Mouse (Mus musculus): ENCODE measurements around the gene Myh7.
"Not testable (repeated sequence)": the region's sequence is repeated elsewhere in the genome, so short reads cannot be mapped to it uniquely, and the experiment has no call there.

Myh7 gene

DNA sequence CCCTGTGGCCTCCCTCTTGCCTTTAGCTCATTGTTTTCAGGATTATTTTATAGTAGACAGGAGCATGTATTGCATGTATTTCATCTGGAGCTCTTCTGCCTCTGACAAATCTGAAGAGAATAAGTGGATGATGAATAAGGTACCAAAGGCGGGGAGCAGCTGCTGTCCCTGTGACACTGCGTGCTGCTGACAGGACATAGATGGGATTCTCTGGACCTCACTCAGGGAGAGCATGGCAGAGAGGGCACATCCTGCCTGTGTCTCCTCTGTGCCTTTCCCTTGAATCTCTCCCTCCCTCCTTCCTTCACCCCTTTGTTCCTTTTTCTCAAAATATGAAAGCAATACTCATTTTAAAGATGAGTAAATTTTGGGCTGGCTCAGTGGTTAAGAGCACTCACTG lies 11.1 kb upstream of the Myh7 start:
- DNase-seq (ENCODE audit: extremely low read depth, insufficient read length, low spot score), result no peak

DNA sequence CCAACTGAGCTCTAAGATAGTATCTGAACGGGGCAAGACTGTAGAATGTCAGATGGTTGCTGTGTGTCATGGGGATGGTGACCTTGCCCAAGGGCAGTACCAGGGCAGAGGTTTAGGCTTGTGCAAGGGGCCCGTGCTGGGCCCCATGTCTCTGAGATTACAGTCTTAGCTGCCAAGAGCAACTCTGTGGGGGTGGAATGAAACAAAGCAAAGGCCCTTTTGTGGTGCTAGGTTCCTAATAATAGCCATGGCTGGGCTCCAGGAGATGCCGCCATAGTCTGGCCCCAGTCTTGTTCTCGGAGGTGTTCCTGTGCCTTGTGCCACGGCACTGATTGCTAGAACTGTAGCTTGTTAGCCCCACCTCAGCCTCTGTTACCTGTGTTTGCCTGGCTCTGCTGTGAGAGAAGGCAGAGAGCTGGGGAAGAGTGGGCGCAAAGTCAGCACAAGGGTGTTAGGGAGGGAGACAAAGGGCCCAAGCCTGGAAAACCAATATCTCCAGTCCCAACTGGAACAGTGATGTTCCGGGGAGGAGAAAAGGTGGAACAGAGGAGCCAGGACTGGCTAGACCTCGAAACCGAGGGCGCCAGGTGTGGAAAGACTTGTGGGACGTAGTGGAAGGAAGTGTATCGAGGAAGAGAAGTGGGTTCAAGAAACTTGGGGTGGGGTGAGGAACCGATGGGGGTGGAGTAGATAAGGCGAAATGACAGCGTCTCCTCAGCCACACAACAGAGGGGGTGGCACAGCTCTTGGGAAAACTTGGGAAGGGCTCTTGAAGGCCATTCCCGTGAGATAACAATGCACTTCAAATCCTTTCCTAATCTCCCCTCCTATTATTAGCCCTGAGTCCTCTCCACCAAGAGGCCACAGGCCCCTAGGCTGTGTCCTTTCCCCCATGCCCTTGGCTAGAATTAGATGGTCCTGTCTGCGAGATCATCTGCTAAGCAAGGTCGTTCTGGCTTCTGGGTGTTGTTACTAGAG lies 9.7 kb upstream of the Myh7 start:
- no peak for DNase-seq (ENCODE audit: extremely low read depth, insufficient read length, low spot score)

DNA sequence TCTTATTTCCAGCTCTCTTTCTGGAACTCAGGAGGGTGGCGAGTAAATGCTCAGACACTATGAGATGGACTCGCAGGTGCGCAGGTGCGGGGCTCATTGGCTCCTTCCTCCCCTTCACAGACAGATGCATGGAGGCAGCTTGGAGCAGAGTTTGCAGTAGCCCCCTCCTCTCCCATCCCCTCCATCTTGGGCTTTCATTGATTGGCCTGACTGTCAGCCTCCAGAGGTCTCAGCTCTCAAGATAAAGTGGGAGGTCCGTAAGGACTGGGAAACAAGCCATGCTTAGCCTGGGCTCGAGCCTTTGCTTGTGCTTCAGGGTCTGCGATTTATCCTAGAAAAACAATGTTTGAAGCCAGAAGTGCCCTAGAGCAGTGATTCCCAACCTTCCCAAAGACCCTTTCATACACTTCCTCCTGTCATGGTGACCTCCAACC lies 8.3 kb upstream of the Myh7 start:
- DNase-seq (ENCODE audit: extremely low read depth, insufficient read length, low spot score), result no peak

DNA sequence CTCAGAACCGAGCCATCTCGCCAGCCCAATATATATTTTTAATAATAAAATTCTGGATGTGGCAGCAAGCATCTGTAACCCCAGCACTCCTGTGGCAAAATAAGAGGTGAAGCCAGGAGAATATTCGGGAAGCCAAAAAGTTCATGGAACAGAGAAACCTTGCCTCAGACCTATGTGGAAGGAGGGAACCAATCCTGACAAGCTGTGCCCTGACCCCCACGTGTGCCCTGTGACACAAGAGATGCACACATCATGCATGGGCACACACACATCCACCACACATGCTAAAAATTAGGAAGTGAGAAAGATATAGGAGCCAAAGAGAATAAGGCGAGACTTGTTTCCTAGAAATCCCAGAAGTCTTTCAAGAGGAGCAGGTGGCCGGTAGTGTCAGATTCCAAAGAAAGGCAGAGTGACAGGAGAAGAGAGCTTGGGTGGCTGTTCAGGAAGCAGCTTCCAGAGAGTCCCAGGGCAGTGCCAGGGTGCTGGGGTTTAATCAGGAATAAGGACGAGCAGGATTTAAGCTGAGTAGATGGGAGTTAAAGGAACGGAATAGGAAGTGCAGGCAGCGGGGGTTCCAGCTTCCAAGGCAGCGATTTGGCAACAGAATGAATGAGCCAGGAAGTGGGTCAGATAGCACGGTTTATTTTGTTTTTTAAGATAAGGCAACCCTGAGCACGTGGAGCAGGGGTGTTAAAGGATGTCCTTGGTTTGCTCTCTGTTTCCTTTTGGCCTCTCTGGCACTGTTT lies 7.7 kb upstream of the Myh7 start:
- DNase-seq (ENCODE audit: extremely low read depth, insufficient read length, low spot score), result no peak

DNA sequence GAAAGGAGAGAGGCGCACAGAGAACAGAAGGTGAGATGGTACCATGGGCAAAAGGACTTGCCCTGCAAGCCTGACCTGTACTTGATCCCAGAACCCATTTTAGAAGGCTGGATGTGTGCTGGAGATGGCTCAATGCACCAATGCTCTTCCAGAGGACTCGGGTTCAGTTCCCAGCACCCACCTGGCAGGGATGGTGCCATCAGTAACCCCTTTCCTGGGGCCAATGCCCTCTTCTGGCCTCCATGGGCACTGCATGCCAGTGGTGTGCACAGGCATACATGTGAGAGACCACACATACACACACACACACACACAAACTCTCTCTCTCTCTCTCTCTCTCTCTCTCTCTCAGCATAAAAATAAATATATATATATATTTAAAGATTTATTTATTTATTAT lies 7.0 kb upstream of the Myh7 start:
- DNase-seq (ENCODE audit: extremely low read depth, insufficient read length, low spot score), result no peak

DNA sequence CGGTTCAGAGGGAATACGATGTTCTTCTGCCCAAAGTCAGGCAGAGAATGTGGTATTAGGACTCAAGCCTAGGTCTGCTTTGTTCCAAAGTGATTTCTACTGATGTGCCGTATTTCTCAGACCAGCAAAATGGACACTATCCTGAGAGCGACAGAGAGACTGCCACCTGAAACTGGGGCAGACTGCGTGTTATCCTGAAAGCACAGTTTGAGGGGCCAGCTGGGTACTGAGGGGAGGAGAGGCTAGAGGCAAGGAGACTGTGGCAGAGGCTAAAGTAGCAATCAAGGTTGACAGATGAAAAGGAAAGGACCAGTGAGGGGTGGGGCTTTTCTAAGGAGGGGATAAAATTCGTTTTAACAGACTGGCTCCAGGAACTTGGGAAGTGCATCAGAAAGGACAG lies 6.4 kb upstream of the Myh7 start:
- no peak for DNase-seq (ENCODE audit: extremely low read depth, insufficient read length, low spot score)

DNA sequence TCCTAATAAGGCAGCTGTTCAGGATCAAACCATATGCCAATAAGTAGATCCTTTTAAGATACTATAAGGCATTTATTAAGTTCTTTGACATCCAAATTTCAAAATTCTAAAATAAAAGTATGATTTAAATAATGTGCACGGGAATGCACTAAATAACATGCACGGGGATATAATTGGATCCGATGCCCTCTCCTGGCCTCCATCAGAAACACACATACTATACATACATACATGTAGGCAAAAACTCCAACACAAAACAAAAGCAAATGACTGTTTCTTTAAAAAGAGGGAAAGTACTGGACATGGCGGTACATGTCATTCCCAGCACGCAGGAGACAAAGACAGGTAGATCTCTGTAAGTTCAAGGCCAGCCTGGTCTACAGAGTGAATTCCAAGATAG lies 5.4 kb upstream of the Myh7 start:
- not testable (repeated sequence) for DNase-seq (ENCODE audit: extremely low read depth, insufficient read length, low spot score)

DNA sequence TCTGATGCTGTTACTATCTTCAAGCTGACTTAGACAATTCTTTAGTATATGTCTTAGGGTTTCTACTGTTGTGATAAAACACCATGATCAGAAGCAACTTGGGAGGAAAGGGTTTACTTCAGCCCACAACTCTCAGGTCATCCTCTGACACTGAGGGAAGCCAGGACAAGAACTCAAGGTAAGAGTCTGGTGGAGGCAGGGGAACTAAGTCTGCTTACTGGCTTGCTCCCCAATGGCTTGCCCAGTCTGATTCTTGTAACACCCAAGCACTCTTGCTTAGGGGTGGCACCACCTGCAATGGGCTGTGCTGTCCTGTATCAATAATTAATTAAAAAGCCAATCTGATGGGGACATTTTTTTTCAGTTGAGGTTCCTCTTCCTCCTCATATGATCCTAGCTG lies 4.3 kb upstream of the Myh7 start:
- no peak for DNase-seq (ENCODE audit: extremely low read depth, insufficient read length, low spot score)

DNA sequence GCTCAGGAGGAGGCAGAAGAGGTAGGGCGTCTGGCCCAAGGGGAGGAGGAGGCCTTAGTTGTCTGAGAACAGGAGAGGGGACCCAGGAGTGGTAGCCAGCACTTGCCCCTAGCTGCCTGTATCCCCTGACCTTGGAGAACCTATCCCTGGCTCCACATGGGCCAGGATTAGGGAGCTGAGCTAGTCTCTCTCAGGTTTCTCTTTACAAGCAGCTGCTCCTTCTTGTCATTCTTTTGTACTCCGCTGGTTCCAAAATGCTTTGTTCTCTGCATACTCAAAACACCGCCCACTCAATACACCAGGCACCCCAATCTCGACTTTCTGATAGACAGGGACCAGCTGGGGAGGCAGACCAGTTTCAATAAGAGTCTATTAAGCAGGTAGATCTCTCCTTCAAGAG lies 2.9 kb upstream of the Myh7 start:
- DNase-seq (ENCODE audit: extremely low read depth, insufficient read length, low spot score), result no peak

DNA sequence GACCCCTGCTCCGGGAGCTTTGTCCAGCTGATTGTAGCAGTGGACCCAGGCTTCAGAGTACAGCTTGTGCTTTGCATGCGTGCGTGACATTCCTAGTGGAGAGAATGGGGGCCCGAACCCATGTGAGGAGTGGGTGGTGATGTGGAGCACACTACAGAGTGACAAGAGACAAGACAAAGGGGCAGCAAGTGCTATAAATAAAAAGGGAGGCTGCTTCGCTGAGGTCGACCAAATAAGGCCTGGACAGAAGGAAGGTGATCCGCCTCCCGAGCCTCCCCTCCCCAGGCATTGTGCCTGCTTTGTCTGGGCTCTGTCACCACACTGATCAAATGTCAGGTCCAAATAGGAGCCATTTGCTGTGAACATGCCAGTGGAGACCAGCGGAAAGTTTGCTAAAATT lies 2.4 kb upstream of the Myh7 start:
- DNase-seq (ENCODE audit: extremely low read depth, insufficient read length, low spot score), result no peak

DNA sequence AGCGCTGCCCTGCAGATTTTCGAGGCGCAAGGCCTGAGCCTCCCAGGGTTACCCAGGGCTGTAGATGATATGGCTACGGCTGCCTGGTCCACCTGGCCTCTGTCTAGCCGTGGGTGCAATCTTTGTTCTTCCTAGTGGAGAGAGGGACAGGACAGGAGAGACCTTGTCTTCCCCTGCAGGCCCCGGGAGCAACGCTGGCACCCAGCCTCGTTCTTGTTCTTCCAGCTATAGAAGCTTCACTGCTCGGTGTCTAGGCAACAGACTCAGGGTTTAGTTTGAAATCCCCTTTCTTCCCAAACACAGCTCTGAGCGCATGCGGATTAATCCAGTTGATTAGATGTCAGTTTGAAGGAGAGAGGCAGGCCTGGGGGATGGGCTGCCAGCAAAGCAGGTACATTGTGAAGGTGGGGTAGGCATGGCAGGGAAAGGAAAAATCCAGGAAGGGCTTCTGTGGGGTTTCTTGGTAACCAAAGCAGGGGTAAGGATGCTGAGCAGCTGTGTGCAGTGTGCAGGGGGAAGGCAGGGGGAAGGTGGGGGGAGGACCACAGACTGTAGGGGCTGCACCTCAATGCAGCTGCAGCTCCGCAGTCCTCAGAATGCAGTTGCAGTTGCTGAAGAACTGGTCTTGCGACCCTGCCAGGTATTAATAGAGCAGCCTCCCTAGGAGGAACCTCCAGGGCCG lies 1.2 kb upstream of the Myh7 start:
- no peak for DNase-seq (ENCODE audit: extremely low read depth, insufficient read length, low spot score)

DNA sequence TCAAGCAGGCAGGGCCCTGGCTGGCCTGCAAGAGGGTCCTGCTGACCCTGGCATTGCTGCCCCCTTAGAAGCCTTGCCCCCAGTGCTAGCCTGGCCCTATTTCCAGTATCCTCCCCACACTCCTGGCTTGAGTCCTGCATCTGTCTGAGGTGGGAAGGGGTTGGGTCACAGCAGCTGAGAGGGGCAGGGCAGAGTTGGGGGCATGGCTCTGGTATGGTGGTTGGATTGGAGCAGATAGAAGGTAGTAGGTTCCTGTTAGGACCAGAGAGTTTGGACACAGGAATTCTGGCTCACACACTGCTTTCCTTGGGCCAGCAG lies 402 bp upstream of the Myh7 start:
- DNase-seq (ENCODE audit: extremely low read depth, insufficient read length, low spot score), result no peak

DNA sequence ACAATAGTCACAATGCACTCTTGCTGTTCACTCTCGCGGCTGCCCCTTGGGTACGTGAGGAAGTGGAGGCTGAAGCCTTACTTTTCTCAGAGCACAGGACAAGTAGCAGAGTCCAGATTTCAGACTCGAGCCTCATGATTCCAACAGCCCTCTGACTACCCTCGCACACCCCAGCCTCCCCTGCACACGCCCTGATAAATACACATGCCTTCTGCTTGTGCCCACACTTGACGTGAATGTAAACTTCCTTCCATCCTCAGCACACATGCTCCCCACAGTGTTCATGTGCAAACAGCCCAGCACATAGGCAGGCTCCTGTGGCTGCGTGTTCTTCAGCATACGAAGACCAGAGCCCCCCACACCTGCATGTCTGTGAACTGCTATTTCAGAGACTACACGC lies 790 bp downstream of the Myh7 start:
- no peak for DNase-seq (ENCODE audit: extremely low read depth, insufficient read length, low spot score)

DNA sequence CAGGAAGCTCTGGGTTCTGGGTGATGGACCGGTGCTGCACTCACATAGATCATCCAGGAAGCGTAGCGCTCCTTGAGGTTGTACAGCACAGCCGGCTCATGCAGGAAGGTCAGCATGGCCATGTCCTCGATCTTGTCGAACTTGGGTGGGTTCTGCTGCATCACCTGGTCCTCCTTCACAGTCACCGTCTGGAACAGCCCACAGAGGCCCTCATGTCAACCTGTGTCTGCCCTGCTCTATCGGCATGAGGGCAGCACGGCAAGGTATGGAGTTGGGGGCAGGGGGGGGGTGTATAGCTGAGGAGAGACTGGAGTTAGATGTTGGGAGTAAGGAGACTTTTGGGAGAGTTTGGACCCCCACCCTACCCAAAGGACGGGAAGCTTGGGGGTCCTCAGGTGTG lies 2.2 kb downstream of the Myh7 start:
- no peak for DNase-seq (ENCODE audit: extremely low read depth, insufficient read length, low spot score)

DNA sequence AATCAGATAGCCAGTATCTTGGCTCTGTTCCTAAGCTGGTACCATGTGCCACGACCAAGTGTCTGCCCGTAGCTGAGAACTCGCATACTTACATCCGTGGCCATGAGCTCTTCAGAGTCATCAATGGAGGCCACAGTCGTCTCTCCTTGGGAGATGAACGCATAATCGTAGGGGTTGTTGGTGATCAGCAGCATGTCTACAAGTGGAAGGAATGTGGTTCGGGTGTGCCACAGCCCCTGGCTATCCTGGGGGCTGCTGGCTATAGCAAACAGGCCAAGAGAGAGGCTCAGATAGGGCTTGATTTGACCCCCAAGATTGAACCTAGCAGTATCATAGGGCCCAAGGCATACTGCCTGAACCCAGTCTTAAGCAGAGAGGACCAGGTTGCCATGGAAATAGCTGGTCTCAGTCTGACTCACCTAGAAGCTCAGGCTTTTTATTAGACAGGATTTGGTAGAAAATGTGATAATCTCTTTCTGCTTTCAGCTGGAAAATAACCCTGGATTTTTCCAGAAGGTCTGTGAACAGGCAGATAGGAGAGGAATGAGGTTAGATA lies 4.5 kb downstream of the Myh7 start:
- no peak for DNase-seq (ENCODE audit: extremely low read depth, insufficient read length, low spot score)

DNA sequence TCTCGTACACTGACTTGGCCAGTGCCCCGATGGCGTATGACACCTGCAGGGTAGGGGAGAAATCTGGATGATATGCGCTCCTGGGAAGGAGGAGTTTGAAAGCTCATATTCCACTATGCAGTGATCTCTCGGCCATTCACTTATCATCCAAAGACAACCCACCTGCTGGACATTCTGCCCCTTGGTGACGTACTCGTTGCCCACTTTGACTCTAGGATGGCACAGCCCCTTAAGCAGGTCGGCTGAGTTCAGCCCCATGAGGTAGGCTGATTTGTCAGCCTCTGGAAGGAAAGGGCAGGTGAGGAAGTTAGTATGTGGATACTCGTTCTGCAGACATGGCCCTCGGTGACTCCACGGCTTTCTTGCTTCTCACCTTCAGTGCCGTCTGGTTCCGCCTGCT lies 5.5 kb downstream of the Myh7 start:
- no peak for DNase-seq (ENCODE audit: extremely low read depth, insufficient read length, low spot score)

DNA sequence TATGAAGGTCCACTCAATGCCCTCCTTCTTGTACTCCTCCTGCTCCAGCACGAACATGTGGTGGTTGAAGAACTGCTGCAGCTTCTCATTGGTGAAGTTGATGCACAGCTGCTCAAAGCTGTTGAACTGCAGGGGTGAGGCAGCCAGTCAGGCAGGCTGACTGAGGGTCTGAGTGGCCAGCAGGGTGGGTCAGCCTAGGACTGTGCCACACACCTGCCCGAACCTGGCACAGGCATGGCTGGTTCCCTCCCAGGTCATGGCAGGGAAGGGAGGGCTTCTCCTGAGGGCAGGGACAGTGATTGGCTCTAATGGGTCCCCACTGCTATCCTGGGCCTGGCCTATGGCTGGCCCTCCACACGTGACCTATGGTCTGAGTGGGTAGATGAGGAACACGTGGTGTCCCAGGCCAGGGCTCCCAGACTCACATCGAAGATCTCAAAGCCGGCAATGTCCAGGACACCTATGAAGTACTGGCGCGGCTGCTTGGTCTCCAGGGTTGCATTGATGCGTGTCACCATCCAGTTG lies 6.0 kb downstream of the Myh7 start:
- not testable (repeated sequence) for DNase-seq (ENCODE audit: extremely low read depth, insufficient read length, low spot score)

DNA sequence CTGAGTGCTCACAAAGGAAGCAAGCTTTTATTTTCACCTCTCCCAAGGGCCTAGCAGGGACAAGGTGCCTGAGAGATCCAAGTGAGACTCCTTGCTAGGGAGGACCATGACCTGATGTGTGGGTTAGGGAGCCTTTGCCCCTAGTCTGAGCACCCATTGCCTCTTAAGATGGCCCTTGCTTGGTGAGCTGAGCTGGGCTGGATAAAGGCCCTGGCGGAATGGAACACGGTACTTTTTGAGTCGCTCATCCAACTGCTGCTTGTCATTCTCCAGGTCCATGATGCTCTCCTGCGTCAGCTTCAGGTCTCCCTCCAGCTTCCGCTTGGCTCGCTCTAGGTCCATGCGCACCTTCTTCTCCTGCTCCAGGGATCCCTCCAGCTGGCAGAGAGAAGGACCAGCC lies 12.5 kb downstream of the Myh7 start:
- no peak for DNase-seq (ENCODE audit: extremely low read depth, insufficient read length, low spot score)

DNA sequence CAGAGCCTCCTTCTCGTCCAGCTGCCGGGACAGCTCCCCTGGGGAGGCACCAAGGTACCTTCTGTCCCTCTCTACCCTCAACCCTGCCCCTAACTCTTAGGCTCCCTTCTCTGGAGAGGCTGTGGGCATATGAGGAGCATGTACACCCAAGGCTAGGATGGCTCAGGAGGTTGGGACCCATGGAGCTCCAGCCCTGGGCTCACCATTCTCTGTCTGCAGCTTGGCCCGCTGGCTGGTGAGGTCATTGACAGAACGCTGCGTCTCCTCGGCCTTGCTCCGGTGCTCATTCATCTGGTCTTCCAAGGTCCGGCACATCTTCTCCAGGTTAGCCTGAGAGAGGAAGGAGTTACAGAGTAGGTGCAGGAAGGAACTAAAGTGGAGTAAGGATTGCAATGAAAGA lies 15.8 kb downstream of the Myh7 start:
- no peak for DNase-seq (ENCODE audit: extremely low read depth, insufficient read length, low spot score)

DNA sequence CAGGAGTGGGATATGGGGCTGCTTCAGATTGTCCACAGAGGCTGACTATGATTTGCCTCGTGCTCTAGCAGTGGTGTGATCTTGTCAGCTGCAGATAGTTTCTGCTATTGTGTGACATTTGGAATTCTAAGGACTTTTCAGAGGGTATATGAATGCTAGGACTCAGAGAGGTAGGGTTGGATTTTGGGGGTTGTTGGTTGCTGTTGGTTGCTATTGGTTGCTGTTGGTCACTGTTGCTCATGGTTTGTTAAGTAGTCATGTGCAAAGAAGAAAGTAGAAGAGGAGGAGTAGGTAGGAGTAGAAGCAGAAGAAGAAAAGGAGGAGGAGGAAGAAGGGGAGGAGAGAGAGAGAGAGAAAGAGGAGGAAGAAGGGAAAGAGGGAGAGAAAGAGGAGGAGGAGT lies 17.8 kb downstream of the Myh7 start, which contains the start of gene Gm17428:
Gene Gm17428 (plus strand): TSS at position 301 of the 400 bp plus-strand sequence.
- no peak for DNase-seq (ENCODE audit: extremely low read depth, insufficient read length, low spot score)

All from 3134 (cell line).